Mouse (Mus musculus): ENCODE data around the gene Olfr370. TPM values are rescaled to one million over a fixed set of nuclear protein-coding genes. Genes with fewer than 3 reads are reported as not detected.

The Olfr370 gene
- total RNA-seq, 2 experiments from 2014 or later, result not detected

Other genes starting within 250 kb of the Olfr370 start
- gene Ucp1, start 245.4 kb upstream of the Olfr370 start, total RNA-seq (2021), result 10 to 100 TPM in 1 of 2 experiments, 1 to 10 TPM in 1; 2.4 to 22.1 TPM
- gene Elmod2, start 203.3 kb upstream of the Olfr370 start, total RNA-seq (2021), result 10 to 100 TPM; 11.3 to 11.8 TPM
- gene Mgat4d, start 187.3 kb upstream of the Olfr370 start, total RNA-seq (2021), result not detected
- gene Clgn, start 145.9 kb upstream of the Olfr370 start, total RNA-seq (2021), result not detected
- gene Scoc, start 77.4 kb upstream of the Olfr370 start, total RNA-seq (2021), result 10 to 100 TPM; 47.0 to 50.4 TPM
- 100 to 1,000 TPM; 712 to 745 TPM for gene Ndufb7, start 30.9 kb downstream of the Olfr370 start, total RNA-seq (2021)
- gene Tecr, start 72.2 kb downstream of the Olfr370 start, total RNA-seq (2021), result 100 to 1,000 TPM; 431 to 554 TPM
- gene Dnajb1, start 72.4 kb downstream of the Olfr370 start, total RNA-seq (2021), result 10 to 100 TPM; 10.7 to 16.0 TPM
- 10 to 100 TPM; 25.2 to 28.3 TPM for gene Gipc1, start 116.9 kb downstream of the Olfr370 start, total RNA-seq (2021)
- under 1 TPM; 0.27 to 0.75 TPM for gene Ptger1, start 130.9 kb downstream of the Olfr370 start, total RNA-seq (2021)
- gene Pkn1, start 163.4 kb downstream of the Olfr370 start, total RNA-seq (2021), result 10 to 100 TPM; 53.7 to 62.4 TPM
- 10 to 100 TPM; 15.8 to 17.2 TPM for gene Ddx39, start 179.4 kb downstream of the Olfr370 start, total RNA-seq (2021)
- 10 to 100 TPM; 39.5 to 52.7 TPM for gene Adgre5, start 205.5 kb downstream of the Olfr370 start, total RNA-seq (2021)

Data from heart, postnatal 36 days (tissue).